In the genomic region with DNA sequence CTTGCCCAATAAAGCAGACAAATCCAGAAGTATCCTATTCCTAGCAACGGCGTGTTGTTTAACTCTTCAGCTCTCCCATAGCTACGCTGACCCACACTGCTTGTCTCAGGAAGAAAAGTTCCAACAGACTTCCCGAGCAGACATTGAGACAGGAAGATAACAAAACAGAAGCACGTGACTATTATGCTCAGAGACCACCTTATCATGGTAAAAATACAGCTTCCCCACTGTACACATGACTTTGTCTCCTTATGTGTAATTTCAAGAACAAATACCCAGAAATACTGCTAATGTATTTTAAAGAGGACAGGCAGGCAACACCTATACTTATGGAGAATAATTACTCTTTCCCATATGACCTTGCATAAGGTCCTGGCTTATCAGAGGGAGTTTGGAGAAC, we compare ENCODE assay signal across 27 mouse cellular contexts. TPM values are rescaled to one million over a fixed set of nuclear protein-coding genes. Genes with fewer than 3 reads are reported as not detected.
"Had no signal": no experiment of that assay in that cellular context is flagged by ENCODE, and none has a peak within 500 bp of the region (broad histone marks: within the 10 kb centered on the region; RNA-seq: fewer than 3 reads in every experiment).

No protein-coding gene starts in this region.

- H3K4me2 ChIP-seq: embryonic facial prominence, embryonic 12.5 days; embryonic facial prominence, embryonic 13.5 days; embryonic facial prominence, embryonic 15.5 days; forebrain, embryonic 12.5 days; forebrain, embryonic 13.5 days; forebrain, embryonic 15.5 days had no signal

- H3K9me3 ChIP-seq: embryonic facial prominence, embryonic 10.5 days; embryonic facial prominence, embryonic 12.5 days; embryonic facial prominence, embryonic 13.5 days; embryonic facial prominence, embryonic 15.5 days; forebrain, embryonic 10.5 days; forebrain, embryonic 12.5 days; forebrain, embryonic 13.5 days; forebrain, embryonic 15.5 days; heart, embryonic 10.5 days had no signal

- H3K4me3 ChIP-seq: embryonic facial prominence, embryonic 10.5 days; embryonic facial prominence, embryonic 12.5 days; embryonic facial prominence, embryonic 13.5 days; embryonic facial prominence, embryonic 15.5 days; erythroblast, embryonic 14.5 days; forebrain, embryonic 10.5 days; forebrain, embryonic 12.5 days; forebrain, embryonic 13.5 days; forebrain, embryonic 15.5 days; heart, embryonic 10.5 days had no signal

- ATAC-seq: forebrain, embryonic 13.5 days; forebrain, embryonic 14.5 days; forebrain, embryonic 15.5 days; forebrain, embryonic 16.5 days; forebrain, postnatal 0 days had no signal

- H3K4me1 ChIP-seq: embryonic facial prominence, embryonic 12.5 days; embryonic facial prominence, embryonic 13.5 days; embryonic facial prominence, embryonic 15.5 days; forebrain, embryonic 13.5 days; forebrain, embryonic 15.5 days had no signal

- H3K27ac ChIP-seq: embryonic facial prominence, embryonic 10.5 days; embryonic facial prominence, embryonic 12.5 days; embryonic facial prominence, embryonic 13.5 days; embryonic facial prominence, embryonic 15.5 days; forebrain, embryonic 10.5 days; forebrain, embryonic 12.5 days; forebrain, embryonic 13.5 days; forebrain, embryonic 15.5 days; heart, embryonic 10.5 days had no signal

- H3K9ac ChIP-seq: embryonic facial prominence, embryonic 12.5 days; embryonic facial prominence, embryonic 13.5 days; embryonic facial prominence, embryonic 15.5 days; forebrain, embryonic 12.5 days; forebrain, embryonic 13.5 days; forebrain, embryonic 15.5 days; forebrain, postnatal 0 days had no signal

- DNase-seq: cerebellum, adult 2 months; cerebellum, adult 8-10 months; cerebellum, adult 9-10 months; cerebellum, adult 9-11 months; cerebellum, postnatal 10 days; cerebellum, postnatal 14 days; cerebellum, postnatal 25 days; cerebellum, postnatal 36 days; embryo, embryonic 11 days; forebrain, postnatal 0 days; gastrocnemius, postnatal 10 days; gastrocnemius, postnatal 25 days; gastrocnemius, postnatal 36 days; heart, adult 18-20 months had no signal

- H3K27me3 ChIP-seq: embryonic facial prominence, embryonic 12.5 days; embryonic facial prominence, embryonic 13.5 days; embryonic facial prominence, embryonic 15.5 days; forebrain, embryonic 12.5 days; forebrain, embryonic 13.5 days; forebrain, embryonic 15.5 days had no signal

RNA-seq across cellular contexts. Expression of gene Col2a1, which starts 47.2 kb away (rescaled TPM):
- total RNA-seq: granulocyte monocyte progenitor cell, adult 5-6 weeks had no signal
- polyA plus RNA-seq: erythroblast, embryonic 14.5 days had no signal
